18 mouse cellular contexts compared by ENCODE assay signal in genomic region chr3:89285526-89285925, GRCm38 (mm10). TPM values are rescaled to one million over a fixed set of nuclear protein-coding genes. Genes with fewer than 3 reads are reported as not detected.
"Had no signal": no experiment of that assay in that cellular context is flagged by ENCODE, and none has a peak within 500 bp of the region (broad histone marks: within the 10 kb centered on the region; RNA-seq: fewer than 3 reads in every experiment).

No protein-coding gene starts in this region.

- H3K27me3 ChIP-seq: neural tube, embryonic 15.5 days; stomach, embryonic 15.5 days had no signal

- DNase-seq: kidney, postnatal 10 days; kidney, postnatal 4 days; left cerebral cortex, postnatal 4 days; lung, embryonic 14.5 days; lung, postnatal 14 days; right cerebral cortex, postnatal 4 days; thymus, adult 2 months; thymus, postnatal 25 days had no signal

- H3K4me2 ChIP-seq: limb, embryonic 13.5 days; liver, embryonic 15.5 days; lung, embryonic 14.5 days; midbrain, embryonic 13.5 days; neural tube, embryonic 15.5 days; stomach, embryonic 15.5 days had no signal

- ATAC-seq: midbrain, embryonic 13.5 days had no signal

- H3K9ac ChIP-seq: limb, embryonic 13.5 days; liver, embryonic 15.5 days; lung, embryonic 14.5 days; midbrain, embryonic 13.5 days; neural tube, embryonic 15.5 days; stomach, embryonic 15.5 days had no signal

- H3K9me3 ChIP-seq: limb, embryonic 13.5 days; liver, embryonic 15.5 days; midbrain, embryonic 13.5 days; neural tube, embryonic 15.5 days; stomach, embryonic 15.5 days had no signal

- H3K36me3 ChIP-seq: limb, embryonic 13.5 days; liver, embryonic 15.5 days; midbrain, embryonic 13.5 days; neural tube, embryonic 15.5 days; stomach, embryonic 15.5 days had no signal

- H3K4me3 ChIP-seq: layer of hippocampus, adult 2 months; limb, embryonic 13.5 days; liver, embryonic 15.5 days; midbrain, embryonic 13.5 days; myocyte; neural tube, embryonic 15.5 days; stomach, embryonic 15.5 days had no signal

- H3K27ac ChIP-seq: layer of hippocampus, adult 2 months; limb, embryonic 13.5 days; liver, embryonic 15.5 days; midbrain, embryonic 13.5 days; neural tube, embryonic 15.5 days; stomach, embryonic 15.5 days had no signal

RNA-seq across cellular contexts. Expression of gene Efna1, which starts 4.6 kb away (rescaled TPM):
- total RNA-seq: megakaryocyte-erythroid progenitor cell, adult 5-6 weeks had no signal

RNA-seq across cellular contexts. Expression of gene Efna3, which starts 37.2 kb away (rescaled TPM):
- total RNA-seq: liver, adult 2 months; megakaryocyte-erythroid progenitor cell, adult 5-6 weeks had no signal
- polyA plus RNA-seq: liver, adult 2 months; spleen, adult 2 months had no signal

RNA-seq across cellular contexts. Expression of gene Trim46, which starts 39.4 kb away (rescaled TPM):
- total RNA-seq: megakaryocyte-erythroid progenitor cell, adult 5-6 weeks had no signal
